Mouse (Mus musculus) myocyte (in vitro differentiated cells): Measurements from ENCODE around the gene Kdelr2.

Source experiments
- CEBPB ChIP-seq: IDR thresholded peaks from 2 replicates; pipeline ENCODE4 v1.6.1; 2011; ENCODE audit warnings: mild to moderate bottlenecking, moderate library complexity; ENCODE audit not compliant: poor library complexity, insufficient read depth, severe bottlenecking
- MAX ChIP-seq: IDR thresholded peaks from one replicate; pipeline ENCODE4 v1.6.1; 2011; ENCODE audit warnings: low read depth, mild to moderate bottlenecking, control low read depth
- POLR2A ChIP-seq: IDR thresholded peaks from one replicate; pipeline ENCODE4 v1.6.1; 2011; ENCODE audit warnings: low read depth, mild to moderate bottlenecking, control low read depth, moderate library complexity; ENCODE audit not compliant: insufficient read length
- POLR2AphosphoS2 ChIP-seq: IDR thresholded peaks from one replicate; pipeline ENCODE4 v1.6.1; 2011; ENCODE audit warnings: low read depth, control low read depth; ENCODE audit not compliant: insufficient read length
- TCF12 ChIP-seq: IDR thresholded peaks from one replicate; pipeline ENCODE4 v1.6.1; 2011; ENCODE audit warnings: mild to moderate bottlenecking, control low read depth; ENCODE audit not compliant: poor library complexity, insufficient read depth, severe bottlenecking
- TCF3 ChIP-seq: IDR thresholded peaks from one replicate; pipeline ENCODE4 v1.6.1; 2011; ENCODE audit warnings: low read depth, control low read depth; ENCODE audit not compliant: insufficient read length
- USF1 ChIP-seq: IDR thresholded peaks from one replicate; pipeline ENCODE4 v1.6.1; 2011; ENCODE audit warnings: low read depth, mild to moderate bottlenecking, control low read depth, moderate library complexity

DNA sequence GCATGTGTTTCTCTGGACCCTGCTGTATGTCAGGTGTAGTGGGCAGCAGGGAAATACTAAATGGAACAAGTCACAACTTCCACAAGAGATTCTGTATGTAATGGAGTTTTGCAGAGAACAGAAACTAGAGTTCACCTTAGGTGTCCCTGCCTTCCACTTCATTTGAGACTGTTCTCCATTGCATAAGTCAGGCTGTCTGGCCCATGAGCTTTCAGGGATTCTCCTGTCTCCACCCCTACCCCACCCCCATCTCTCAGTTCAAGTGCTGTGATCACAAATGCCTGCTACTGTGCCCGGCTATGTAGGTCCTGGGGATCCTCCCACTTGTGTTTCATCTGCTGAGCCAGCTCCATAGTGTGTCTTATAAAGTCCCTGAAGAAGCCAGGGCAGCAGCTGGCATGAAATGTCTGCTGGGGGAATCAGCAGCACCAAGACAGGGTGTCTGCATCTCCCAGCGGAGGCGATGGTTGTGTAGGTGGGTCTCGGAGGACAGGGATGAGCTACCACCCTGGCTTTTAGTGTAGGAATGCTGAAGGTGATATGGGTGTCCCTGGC, 7.3 kb downstream of the Kdelr2 start:
- TF ChIP-seq USF1 (no peak), POLR2A (no peak), POLR2AphosphoS2 (no peak), MAX (no peak), CEBPB (no peak), TCF3 (no peak), TCF12 (no peak)
